Mouse (Mus musculus) left cerebral cortex, postnatal 10 days (tissue): Measurements from ENCODE around the gene Pparg. TPM values are rescaled to one million over a fixed set of nuclear protein-coding genes. Genes with fewer than 3 reads are reported as not detected.

Experiments
- DNase-seq, 2 experiments: peaks; one replicate each; pipeline ENCODE4 v3.0.0; 2021 to 2022; ENCODE audit warnings: low spot score in 2 of 2, mixed read lengths in 1 of 2; ENCODE audit errors: extremely low spot score in 1 of 2
- intact Hi-C: fragments of 180-260 bp; cut with DNase I; formaldehyde crosslinking; loops from one replicate; pipeline ENCODE4 v1.15.1; 2025
- total RNA-seq, 2 experiments: library from RNA; stranded (reverse); gene quantifications; 2 replicates each; pipeline ENCODE4 v1.2.3; 2021

The Pparg gene
- total RNA-seq, 2 experiments from 2014 or later, result 2.8 to 3.7 TPM

DNA sequence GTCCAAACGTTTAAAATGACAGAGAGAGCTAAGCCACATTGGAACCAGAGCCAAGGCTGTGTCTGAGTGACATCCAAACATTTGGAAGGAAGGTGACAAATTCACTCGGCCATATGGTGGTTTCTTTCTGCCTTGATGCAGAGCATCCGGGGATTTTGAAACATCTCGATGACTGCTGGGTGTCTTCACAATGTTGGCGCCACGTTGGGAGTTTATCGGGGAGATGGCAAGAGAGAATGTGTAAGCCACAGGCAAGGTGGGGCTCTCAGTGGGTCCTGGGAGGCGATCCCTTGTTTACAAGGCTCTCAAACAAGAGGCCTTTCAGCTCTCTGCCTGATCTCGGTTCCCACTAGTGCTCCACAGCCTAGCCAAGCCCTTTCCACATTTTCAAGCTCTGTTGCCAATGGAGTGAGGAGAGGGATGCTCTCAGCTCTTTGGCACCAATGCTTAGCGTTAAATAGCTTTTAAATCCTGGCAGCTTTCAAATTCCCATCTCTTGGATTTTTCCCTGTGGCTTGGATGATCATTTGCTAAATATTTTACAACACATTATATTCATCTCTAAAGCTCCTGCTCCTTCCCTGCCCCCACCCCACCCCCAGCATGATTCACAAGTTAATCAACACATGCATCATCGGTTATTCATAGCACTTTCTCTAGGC is 132.3 kb downstream of the Pparg start:
- peak in 1 of 2 experiments; percentile 47 for DNase-seq
- intact Hi-C loops, result no loop called here

- DNase-seq, result no peak
- intact Hi-C loops, result no loop called here
These were observed 133.1 kb downstream of the Pparg start for GRCm38 (mm10) chr6:115493824-115494223.

DNA sequence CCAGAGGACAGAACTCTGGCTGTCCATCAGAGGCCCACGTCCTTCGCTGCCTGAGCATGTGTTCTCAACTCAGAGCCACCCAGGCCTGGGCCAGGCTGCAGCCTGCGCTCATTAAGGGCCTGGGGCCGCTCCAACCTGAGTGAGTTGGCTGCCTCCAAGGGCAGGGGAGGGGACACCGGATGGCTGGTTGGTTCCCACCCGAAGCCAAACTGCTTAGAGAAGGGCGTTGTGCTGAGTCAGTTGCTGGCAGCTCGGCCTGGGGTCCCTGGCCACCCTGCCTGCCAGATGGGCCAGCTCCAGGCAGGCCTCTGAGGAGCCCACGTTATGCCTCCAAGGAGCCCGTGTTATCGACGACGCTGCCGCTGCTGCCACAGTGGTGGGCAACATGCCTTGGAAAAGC is 138.8 kb downstream of the Pparg start:
- intact Hi-C loops, result no loop called here
- peak; percentile 44 to 55 for DNase-seq

- DNase-seq, result no peak
- intact Hi-C loops, result no loop called here
These were observed 139.5 kb downstream of the Pparg start for GRCm38 (mm10) chr6:115500234-115500633.

DNA sequence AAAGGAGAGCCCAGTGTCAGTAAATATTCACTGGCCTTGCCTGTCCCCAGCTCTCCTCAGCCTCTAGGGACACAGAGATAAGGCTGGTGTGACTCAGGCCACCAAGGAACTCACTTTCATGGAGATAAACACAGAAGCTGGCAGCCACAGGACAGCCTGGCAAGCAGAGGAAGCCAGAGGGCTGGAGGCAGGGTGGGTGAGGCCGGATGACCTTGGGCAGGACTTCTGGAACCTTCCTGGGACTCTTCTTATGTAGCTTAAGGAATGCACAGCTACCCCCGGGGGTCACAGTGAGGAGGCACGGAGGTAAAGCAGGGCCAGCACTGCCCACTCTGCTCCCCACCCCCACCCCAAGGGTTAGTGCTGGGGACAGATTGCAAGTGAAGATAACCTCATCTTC is 140.4 kb downstream of the Pparg start:
- no peak for DNase-seq
- intact Hi-C loops, result no loop called here

GRCm38 (mm10) chr6:115503038-115503437 is 142.3 kb downstream of the Pparg start:
- no peak for DNase-seq
- intact Hi-C loops, result no loop called here

GRCm38 (mm10) chr6:115503549-115504159 is 142.9 kb downstream of the Pparg start:
- intact Hi-C loops, result no loop called here
- DNase-seq, result no peak

DNA sequence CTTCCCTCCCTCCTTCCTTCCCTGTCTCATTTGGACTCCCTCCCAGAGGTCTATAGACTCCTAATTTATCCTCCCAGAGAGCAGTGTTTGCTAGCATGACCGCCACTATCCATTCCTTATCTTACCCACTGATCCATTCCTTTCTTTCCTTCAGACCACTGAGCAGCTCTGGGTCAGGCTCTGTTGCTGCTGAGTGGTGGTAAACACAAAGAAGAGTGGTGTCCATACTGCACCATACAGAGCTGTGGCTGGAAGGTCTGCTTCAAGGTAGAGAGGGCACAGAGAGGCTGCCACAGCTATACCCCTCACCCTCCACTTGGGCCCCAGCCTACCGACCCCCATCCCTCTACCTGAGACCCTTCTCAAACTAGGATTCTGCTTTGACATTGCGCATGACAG is 143.4 kb downstream of the Pparg start:
- no peak for DNase-seq
- intact Hi-C loops, result no loop called here

GRCm38 (mm10) chr6:115504915-115505314 is 144.2 kb downstream of the Pparg start:
- DNase-seq, result no peak
- intact Hi-C loops, result no loop called here

DNA sequence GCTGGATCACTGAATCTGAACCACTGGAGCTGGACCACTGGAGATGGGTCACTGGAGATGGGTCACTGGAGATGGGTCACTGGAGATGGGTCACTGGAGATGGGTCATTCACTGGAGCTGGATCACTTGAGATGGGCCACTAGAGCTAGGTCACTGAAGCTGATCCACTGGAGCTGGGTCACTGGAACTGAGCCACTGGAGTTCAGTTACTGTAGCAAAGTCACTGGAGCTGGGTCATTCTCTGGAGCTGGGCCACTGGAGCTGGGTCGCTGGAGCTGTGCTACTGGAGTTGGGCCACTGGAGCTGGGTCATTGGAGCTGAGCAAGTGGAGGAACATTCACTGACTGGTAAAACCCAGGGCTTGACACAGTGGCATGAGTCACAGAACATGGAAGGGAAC is 145.7 kb downstream of the Pparg start:
- intact Hi-C loops, result no loop called here
- DNase-seq, result no peak

DNA sequence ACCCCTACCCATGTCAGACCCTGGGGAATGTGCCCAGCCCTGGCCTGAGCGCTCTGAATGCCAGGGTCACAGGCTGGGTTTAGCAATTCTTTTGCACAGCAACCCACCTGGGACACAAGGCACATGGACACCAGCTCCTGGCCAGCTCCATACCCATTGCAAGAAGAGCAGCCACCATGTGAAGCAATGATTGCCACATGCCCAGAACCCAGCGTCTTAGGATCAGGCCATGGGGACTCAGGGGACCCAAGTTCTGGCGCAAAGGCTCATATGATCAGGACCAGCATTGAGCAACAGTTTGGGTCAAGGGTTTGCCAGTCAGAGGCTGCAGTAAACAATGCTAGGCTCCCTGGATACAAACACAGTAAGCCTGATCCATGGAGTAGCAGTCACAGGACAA is 150.7 kb downstream of the Pparg start:
- intact Hi-C loops, result no loop called here
- DNase-seq, result no peak

DNA sequence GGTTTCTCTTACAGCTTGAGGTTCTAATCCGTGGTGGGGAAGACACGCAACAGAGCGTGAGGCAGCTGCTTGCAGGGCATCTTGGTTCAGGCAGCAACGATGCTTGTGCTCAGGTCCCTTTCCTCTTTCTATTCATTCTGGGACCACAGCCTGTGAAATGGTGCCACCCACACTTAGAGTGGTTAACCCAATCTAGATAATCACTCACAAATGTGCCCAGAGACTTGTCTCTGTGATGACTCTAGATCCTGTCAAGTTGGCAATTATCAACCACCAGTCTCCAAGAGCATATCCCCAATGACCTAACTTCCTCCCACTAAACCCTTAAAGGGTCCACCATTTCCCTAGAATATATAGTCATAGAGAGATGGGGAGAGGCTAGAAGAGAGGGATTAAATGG is 152.5 kb downstream of the Pparg start:
- intact Hi-C loops, result no loop called here

DNA sequence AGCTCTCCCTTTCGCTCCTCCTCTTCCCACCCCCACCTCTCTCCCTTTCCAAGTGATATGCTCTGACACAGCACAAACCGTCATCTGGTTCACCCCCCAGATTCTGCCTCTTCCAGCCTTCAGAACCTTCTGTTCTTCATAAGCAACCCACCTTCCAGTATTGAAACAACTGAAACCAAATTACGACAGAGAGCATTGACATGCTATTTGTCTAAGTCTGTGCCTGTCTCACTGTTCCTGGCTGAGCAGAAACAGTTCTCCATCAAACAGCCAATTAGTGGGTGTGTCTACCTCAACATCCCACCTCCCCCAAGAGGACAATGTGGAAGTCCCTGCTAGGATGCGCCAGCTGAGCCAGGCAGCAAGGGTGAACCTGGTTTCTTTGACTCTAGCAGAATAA is 157.2 kb downstream of the Pparg start:
- DNase-seq, result no peak
- intact Hi-C loops, result no loop called here

More for the DNA sequence above, 152.5 kb downstream of the Pparg start:
- no peak for DNase-seq

DNA sequence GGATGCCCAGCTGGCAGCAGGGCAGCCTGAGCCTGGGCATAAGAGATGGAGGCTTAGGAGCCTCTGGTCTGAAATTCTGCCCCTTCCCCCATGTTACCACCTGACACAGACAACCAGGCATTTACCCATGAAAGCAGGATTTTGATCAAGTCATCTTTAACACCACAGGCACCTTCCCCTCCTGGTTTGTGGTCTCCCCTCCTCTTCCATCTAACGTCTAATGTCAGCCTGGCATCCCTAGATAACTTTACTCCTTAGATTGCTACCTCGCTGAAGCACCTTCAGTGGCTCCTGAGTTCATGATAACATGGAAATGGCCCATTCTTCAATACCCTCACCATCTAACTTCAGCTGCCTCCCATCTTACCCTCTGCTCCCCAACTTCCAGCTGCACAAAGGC is 157.6 kb downstream of the Pparg start:
- intact Hi-C loops, result no loop called here
- no peak for DNase-seq

GRCm38 (mm10) chr6:115519275-115519699 is 158.5 kb downstream of the Pparg start:
- no peak for DNase-seq
- intact Hi-C loops, result no loop called here

DNA sequence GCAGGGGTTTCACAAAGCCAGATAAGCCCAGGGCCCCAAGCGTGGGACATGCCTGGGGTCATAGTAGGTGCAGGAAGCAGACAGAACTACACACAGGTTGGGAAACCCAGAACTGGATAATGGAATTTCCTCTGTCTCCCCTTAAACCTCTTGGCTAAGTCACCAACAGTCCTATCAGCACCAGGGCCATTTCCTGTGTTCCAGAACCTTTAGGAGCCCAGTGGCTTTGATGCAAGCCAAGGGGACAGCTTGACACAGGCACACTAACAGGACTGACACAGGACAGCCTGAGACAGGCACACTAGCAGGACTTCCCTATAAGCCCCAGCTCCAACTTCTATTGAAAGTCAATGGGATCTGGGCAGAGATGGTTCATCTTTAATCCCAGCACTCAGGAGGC is 161.2 kb downstream of the Pparg start:
- DNase-seq, result no peak
- intact Hi-C loops, result no loop called here

DNA sequence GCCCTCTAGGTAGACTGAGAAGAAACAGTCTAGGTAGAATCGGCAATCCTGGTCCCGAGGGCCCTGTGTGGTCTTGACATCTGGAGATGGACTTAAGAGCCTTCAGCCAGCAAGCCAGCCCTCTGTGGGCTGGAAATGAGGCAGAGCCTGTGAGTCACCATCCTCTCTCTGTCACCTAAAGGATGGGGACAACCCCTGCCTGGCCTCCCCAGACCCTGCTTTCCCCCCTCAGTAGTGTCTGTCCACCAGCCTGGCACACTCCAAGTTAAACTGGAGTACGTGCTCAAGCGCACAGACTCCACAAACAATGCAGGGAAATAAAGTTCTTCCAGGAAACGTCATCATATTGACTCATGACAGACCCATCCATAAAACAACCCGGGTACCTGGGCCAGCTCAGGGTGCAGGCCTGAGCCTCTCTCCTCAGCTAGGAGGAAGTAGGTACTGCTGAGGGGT is 162.0 kb downstream of the Pparg start:
- intact Hi-C loops, result no loop called here
- DNase-seq, result no peak

DNA sequence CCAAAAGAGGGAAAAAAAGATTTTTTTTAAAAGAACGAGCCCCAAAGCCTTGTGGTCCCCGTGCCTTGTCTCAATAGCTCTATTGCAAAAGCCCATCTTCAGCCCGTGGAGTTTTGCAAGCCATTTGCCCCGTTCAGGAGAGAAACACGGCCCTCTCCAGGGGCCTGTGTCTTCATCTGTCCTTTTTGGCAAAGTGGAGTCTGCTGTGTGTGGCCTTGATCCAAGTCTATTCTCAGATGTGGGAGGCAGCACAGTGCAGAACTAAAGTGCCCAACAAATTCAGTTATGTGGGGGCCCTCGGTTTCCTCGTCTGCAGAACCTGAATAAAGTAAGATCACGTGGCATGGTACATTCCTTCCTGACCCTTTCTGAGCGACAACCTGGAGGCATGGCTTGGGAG is 162.4 kb downstream of the Pparg start:
- intact Hi-C loops, result no loop called here

GRCm38 (mm10) chr6:115524449-115524990 is 163.8 kb downstream of the Pparg start:
- no peak for DNase-seq
- intact Hi-C loops, result no loop called here

More for the DNA sequence above, 162.4 kb downstream of the Pparg start:
- DNase-seq, result no peak

DNA sequence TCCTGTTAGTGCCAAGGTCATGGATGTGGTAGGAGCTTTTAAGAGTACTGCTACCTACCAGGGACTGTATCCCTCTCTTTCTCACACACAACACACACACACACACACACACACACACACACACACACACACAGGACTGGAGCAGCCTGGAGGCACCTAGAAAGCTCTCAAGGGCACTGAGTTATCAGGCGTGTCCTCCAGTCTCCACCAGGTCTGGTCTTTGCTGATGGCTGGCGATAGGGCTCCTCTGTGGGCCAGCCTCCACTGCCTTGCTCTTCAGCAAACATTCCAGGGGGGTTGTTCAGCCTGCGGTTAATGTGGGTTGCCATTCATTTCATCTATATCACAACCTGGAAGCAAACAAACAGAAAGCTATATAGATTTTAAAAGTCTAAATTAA is 166.7 kb downstream of the Pparg start:
- intact Hi-C loops, result no loop called here
- no peak for DNase-seq
